Mouse (Mus musculus): ENCODE data around the gene Ddx4. TPM values are rescaled to one million over a fixed set of nuclear protein-coding genes. Genes with fewer than 3 reads are reported as not detected.

Gene Ddx4
- polyA plus RNA-seq, 3 experiments from 2014 or later = not detected

- no peak for ATAC-seq
Observed at GRCm38 (mm10) chr13:112551641-112552548, 100.4 kb downstream of the Ddx4 start.

Other genes with a start within 250 kb of the Ddx4 start
- 10 to 100 TPM; 14.1 to 58.2 (median 51.0) TPM for gene Il6st, start 188.4 kb downstream of the Ddx4 start, polyA plus RNA-seq (2017; shearing (Covaris generic))
- under 1 TPM in 1 of 3 experiments, not detected in 2; 0.10 TPM for gene Il31ra, start 58.1 kb downstream of the Ddx4 start, polyA plus RNA-seq (2017; shearing (Covaris generic))
- 10 to 100 TPM; 21.8 to 39.6 (median 34.2) TPM for gene Slc38a9, start 8.3 kb upstream of the Ddx4 start, polyA plus RNA-seq (2017; shearing (Covaris generic))
- gene Plpp1, start 148.3 kb upstream of the Ddx4 start, polyA plus RNA-seq (2017; shearing (Covaris generic)) = 1 to 10 TPM in 2 of 3 experiments, under 1 TPM in 1; 0.94 to 5.9 (median 1.2) TPM